Mouse (Mus musculus) kidney, postnatal 0 days (tissue): ENCODE measurements around the gene Bcl7c. TPM values are rescaled to one million over a fixed set of nuclear protein-coding genes. Genes with fewer than 3 reads are reported as not detected.
A peak's percentile ranks its signal among the peaks of the same experiment; 100 is the strongest.

Source experiments
- ATAC-seq: fragments of 200-750 bp; cut with Nextera tagmentation; replicated peaks from 2 replicates; pipeline ENCODE4 v1.8.0; 2017; ENCODE audit warnings: low read depth, moderate number of reproducible peaks, moderate TSS enrichment, moderate library complexity; ENCODE audit not compliant: low FRiP score
- DNase-seq: peaks from one replicate; pipeline ENCODE4 v3.0.0-alpha.2; 2016; ENCODE audit warnings: low spot score
- H3K27ac ChIP-seq: fragments of 300-500 bp; sonication (generic); 2 replicates; pipeline ENCODE4 v1.5.1; 2014; ENCODE audit warnings: mild to moderate bottlenecking
- H3K27me3 ChIP-seq: fragments of 300-500 bp; sonication (generic); 2 replicates; pipeline ENCODE4 v1.6.1; 2014; ENCODE audit warnings: low read length, mixed read lengths; ENCODE audit not compliant: insufficient read depth
- H3K36me3 ChIP-seq: fragments of 300-500 bp; sonication (generic); 2 replicates; pipeline ENCODE4 v1.6.1; 2014; ENCODE audit warnings: low read length, mixed read lengths; ENCODE audit not compliant: insufficient read depth
- H3K4me1 ChIP-seq: fragments of 300-500 bp; sonication (generic); replicated peaks from 2 replicates; pipeline ENCODE4 v1.6.1; 2014; ENCODE audit warnings: antibody characterized with exemption, low read length, mixed read lengths; ENCODE audit not compliant: insufficient read depth
- H3K4me2 ChIP-seq: fragments of 300-500 bp; sonication (generic); 2 replicates; pipeline ENCODE4 v1.6.1; 2014; ENCODE audit warnings: mild to moderate bottlenecking, low read length, moderate library complexity, mixed read lengths
- H3K4me3 ChIP-seq: fragments of 300-500 bp; sonication (generic); replicated peaks from 2 replicates; pipeline ENCODE4 v1.5.1; 2014; ENCODE audit warnings: low read depth, low read length
- H3K9ac ChIP-seq: fragments of 300-500 bp; sonication (generic); 2 replicates; pipeline ENCODE4 v1.6.1; 2014; ENCODE audit warnings: low read depth, low read length
- H3K9me3 ChIP-seq: fragments of 300-500 bp; sonication (generic); replicated peaks from 2 replicates; pipeline ENCODE4 v1.6.1; 2016; ENCODE audit warnings: low read length, inconsistent platforms, mixed read lengths
- CTCF ChIP-seq: IDR thresholded peaks from 2 replicates; pipeline ENCODE4 v1.5.1; 2016; ENCODE audit warnings: antibody characterized with exemption, low read depth, mild to moderate bottlenecking, moderate library complexity
- WGBS: fragments of 180-500 bp; shearing (Covaris S2); extraction: QIAGEN DNeasy Blood & Tissue Kit; methylation state at CpG from one replicate; pipeline ENCODE4 v1.1.7; 2014; 5-methylcytosine and 5-hydroxymethylcytosine counted together
- polyA plus RNA-seq: library from polyadenylated mRNA; unstranded; fragments of >200 nt; fragmentation: Nextera tagmentation; extraction: Ambion mirVana; gene quantifications from 2 replicates; pipeline ENCODE4 v1.2.1, GENCODE M21; 2015

Bcl7c gene
- polyA plus RNA-seq, 1 experiment from 2014 or later = 70.9 TPM

- Histone ChIP-seq H3K9ac (no peak overlapping the region), H3K27me3 (no peaks in the 10 kb centered on the region), H3K36me3 (peaks cover 5% of the 10 kb centered on the region; the same call in 1 of the 2 replicates), H3K4me1 (peaks cover 16% of the 10 kb centered on the region), H3K4me2 (no peak overlapping the region), H3K9me3 (no peaks in the 10 kb centered on the region), H3K27ac (peak overlapping the region; percentile 88; the same call in 1 of the 2 replicates), H3K4me3 (no peak overlapping the region)
- TF ChIP-seq CTCF = no peak
- DNase-seq = no peak
- ATAC-seq = no peak
- WGBS = 68% methylated on average over 3 of the region's 3 CpGs
Observed at GRCm38 (mm10) chr7:127711031-127711430, 2.3 kb upstream of the Bcl7c start.

DNA sequence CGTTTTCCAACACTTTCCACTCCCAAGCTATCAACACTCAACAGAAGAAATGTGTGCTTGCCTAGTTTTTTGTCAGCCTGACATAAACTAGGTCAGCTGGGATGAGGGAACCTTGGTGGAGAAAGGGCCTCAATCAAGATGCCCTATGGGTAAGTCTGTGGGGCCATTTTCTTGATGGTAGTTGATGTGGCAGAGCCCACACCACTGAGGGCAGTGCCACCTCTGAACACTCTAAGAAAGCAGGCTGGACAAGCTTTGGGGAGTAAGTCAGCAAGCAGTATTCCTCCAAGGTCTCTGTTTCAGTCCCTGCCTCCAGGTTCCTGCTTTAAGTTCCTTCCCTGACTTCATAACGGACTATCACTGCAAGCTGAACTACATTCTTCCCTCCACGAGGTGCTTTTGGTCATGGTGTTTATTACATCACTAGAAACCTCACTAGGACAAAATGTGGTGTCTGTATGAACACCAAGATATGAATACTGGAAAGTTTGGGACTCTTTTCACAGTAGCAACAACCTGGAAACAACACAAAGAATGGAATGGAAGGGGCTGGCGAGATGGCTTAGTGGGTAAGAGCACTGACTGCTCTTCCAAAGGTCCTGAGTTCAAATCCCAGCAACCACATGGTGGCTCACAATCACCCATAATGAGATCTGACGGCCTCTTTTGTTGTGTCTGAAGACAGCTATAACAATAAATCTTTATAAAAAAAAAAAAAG is 687 bp upstream of the Bcl7c start:
- ATAC-seq (no peak), DNase-seq (no peak)
- no peak for TF ChIP-seq CTCF
- Histone ChIP-seq H3K36me3 (peaks cover 16% of the 10 kb centered on the region), H3K9ac (0 out of 2 replicates have a peak overlapping the region, but pooled peaks have one; percentile 85), H3K27ac (peak overlapping the region; percentile 98; the same call in 1 of the 2 replicates), H3K4me1 (peaks cover 16% of the 10 kb centered on the region), H3K9me3 (no peaks in the 10 kb centered on the region), H3K4me2 (peak overlapping the region; percentile 64), H3K4me3 (peak overlapping the region; percentile 84), H3K27me3 (no peaks in the 10 kb centered on the region)
- WGBS = 71% methylated on average over 5 of the region's 5 CpGs

- WGBS = 3% methylated on average over 5 of the region's 5 CpGs
Observed at GRCm38 (mm10) chr7:127707957-127708206, 851 bp downstream of the Bcl7c start.

DNA sequence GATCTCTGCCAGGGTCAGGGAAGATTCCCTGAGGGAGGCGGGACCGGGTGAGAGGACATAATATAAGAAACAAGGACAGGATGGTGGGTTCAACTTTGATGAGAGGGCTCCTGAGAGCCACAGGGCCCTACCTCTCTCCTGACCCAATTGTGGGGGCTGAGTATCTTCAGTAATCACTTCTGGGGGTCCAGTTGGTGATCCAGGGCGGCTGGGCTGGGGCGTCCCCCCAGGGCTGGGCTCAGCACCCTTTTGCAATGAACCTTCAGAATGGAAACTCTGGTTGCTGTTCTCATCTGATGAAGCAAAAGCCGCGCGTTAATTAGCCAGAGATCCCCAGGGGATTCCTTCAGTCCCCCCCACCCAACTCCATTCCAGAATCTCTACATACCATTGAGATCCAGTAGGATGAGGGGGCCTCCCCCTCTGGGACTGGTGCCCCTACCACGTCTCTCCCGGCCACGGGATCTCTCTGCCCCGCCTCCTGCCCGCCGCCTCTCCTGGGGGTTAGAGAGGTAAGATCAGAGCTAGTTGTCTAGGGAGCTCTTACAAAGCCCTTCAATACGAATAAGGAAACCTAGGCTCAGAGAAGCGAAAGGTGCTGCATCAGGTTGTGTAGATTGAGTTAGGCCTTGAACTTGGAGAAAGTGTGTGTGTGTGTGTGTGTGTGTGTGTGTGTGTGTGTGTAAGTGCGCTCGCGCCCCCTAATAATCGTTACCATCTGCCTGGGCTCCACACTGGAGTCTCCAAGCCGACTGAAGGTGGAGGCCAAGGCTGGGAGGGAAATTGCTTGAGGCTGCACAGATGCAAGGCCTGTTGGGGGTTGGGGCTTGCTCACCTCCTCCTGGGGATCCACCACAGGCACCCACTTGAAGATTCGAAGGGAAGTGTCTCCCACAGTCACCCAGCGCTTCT is 1.4 kb downstream of the Bcl7c start:
- Histone ChIP-seq H3K9me3 (no peaks in the 10 kb centered on the region), H3K27me3 (no peaks in the 10 kb centered on the region), H3K4me1 (peaks cover 16% of the 10 kb centered on the region), H3K36me3 (peaks cover 23% of the 10 kb centered on the region), H3K4me3 (peak overlapping the region; percentile 84), H3K9ac (peak overlapping the region; percentile 85), H3K4me2 (peak overlapping the region; percentile 64), H3K27ac (peak overlapping the region; percentile 98)
- 30% methylated on average over 22 of the region's 22 CpGs for WGBS
- ATAC-seq (no peak; the same call in 1 of the 2 replicates), DNase-seq (no peak)
- TF ChIP-seq CTCF = no peak

More at GRCm38 (mm10) chr7:127707957-127708206, 851 bp downstream of the Bcl7c start:
- ATAC-seq (no peak), DNase-seq (no peak)
- no peaks in the 10 kb centered on the region for H3K9me3 ChIP-seq
- H3K9ac ChIP-seq = peak overlapping the region; percentile 85
- H3K4me3 ChIP-seq = peak overlapping the region; percentile 84
- peak overlapping the region; percentile 98 for H3K27ac ChIP-seq
- no peak for TF ChIP-seq CTCF
- peaks cover 20% of the 10 kb centered on the region for H3K36me3 ChIP-seq
- H3K4me1 ChIP-seq = peaks cover 16% of the 10 kb centered on the region
- peak overlapping the region; percentile 64 for H3K4me2 ChIP-seq
- no peaks in the 10 kb centered on the region for H3K27me3 ChIP-seq

DNA sequence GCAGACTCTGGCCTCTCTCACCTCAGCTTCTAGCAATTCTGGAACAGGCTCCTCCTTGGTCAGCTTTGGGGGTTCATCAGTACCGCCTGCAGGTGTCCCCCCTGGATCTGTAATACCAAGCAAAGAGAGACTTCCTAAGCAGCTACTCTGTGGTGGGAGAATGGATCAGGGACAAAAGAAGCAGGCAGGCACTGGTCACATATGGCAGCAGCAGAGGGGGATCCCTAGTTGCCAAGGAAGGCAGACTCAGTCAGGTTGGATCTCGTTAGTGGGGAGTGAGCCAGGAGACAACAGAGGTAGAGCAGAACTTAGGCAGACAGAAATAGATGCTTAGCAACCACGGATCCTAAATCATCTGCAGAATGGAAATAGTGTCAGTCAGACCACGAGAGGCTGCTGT is 3.0 kb downstream of the Bcl7c start:
- H3K36me3 ChIP-seq = peaks cover 23% of the 10 kb centered on the region
- no peaks in the 10 kb centered on the region for H3K9me3 ChIP-seq
- 78% methylated on average over 4 of the region's 4 CpGs for WGBS
- H3K4me3 ChIP-seq = no peak overlapping the region
- peak overlapping the region; percentile 27; the same call in 1 of the 2 replicates for H3K9ac ChIP-seq
- DNase-seq (no peak), ATAC-seq (no peak)
- H3K27me3 ChIP-seq = no peaks in the 10 kb centered on the region
- H3K27ac ChIP-seq = no peak overlapping the region
- peaks cover 9% of the 10 kb centered on the region; the same call in 1 of the 2 replicates for H3K4me1 ChIP-seq
- no peak for TF ChIP-seq CTCF
- H3K4me2 ChIP-seq = no peak overlapping the region

- 81% methylated on average over 6 of the region's 6 CpGs for WGBS
- Histone ChIP-seq H3K36me3 (peaks cover 23% of the 10 kb centered on the region), H3K27ac (peak overlapping the region; percentile 68), H3K4me2 (no peak overlapping the region), H3K4me1 (peaks cover 9% of the 10 kb centered on the region; the same call in 1 of the 2 replicates), H3K9me3 (no peaks in the 10 kb centered on the region), H3K4me3 (no peak overlapping the region), H3K27me3 (no peaks in the 10 kb centered on the region), H3K9ac (no peak overlapping the region)
- no peak for ATAC-seq
- DNase-seq = no peak
- TF ChIP-seq CTCF = no peak
Observed at GRCm38 (mm10) chr7:127704598-127704997, 4.1 kb downstream of the Bcl7c start.
